Comparison of ENCODE assay signal across 8 mouse cellular contexts in genomic region chr5:122157827-122158381, GRCm38 (mm10). TPM values are rescaled to one million over a fixed set of nuclear protein-coding genes. Genes with fewer than 3 reads are reported as not detected.
A peak's percentile ranks its signal among the peaks of the same experiment; 100 is the strongest.
DNase-seq lines count a peak whose midpoint lies in the region; ATAC-seq and TF ChIP-seq lines count a peak whose summit lies in the region.

Ppp1cc (plus strand) TSS chr5:122158278.

- H3K9me3 ChIP-seq in heart, embryonic 11.5 days (replicated peaks; ENCODE audit: control insufficient read depth, low read length): no peaks in the 10 kb centered on the region
- no peaks in the 10 kb centered on the region for H3K9me3 ChIP-seq in kidney, embryonic 16.5 days (ENCODE audit: low read length)
- H3K9me3 ChIP-seq in liver, embryonic 12.5 days (replicated peaks): no peaks in the 10 kb centered on the region
- H3K9me3 ChIP-seq in stomach, embryonic 15.5 days: no peaks in the 10 kb centered on the region

- H3K4me1 ChIP-seq in bone marrow macrophage, adult 2 months (ENCODE audit: control insufficient read depth, insufficient read depth, low read length): peaks cover 41% of the 10 kb centered on the region
- H3K4me1 ChIP-seq in embryonic fibroblast, embryonic 13.5 days (ENCODE audit: control insufficient read depth, insufficient read depth, low read length): peaks cover 20% of the 10 kb centered on the region
- H3K4me1 ChIP-seq in heart, embryonic 11.5 days (ENCODE audit: control insufficient read depth, insufficient read depth, low read length): peaks cover 41% of the 10 kb centered on the region
- peaks cover 61% of the 10 kb centered on the region for H3K4me1 ChIP-seq in kidney, embryonic 16.5 days (ENCODE audit: insufficient read depth, low read length)
- H3K4me1 ChIP-seq in liver, embryonic 12.5 days: peaks cover 75% of the 10 kb centered on the region
- H3K4me1 ChIP-seq in stomach, embryonic 15.5 days: peaks cover 43% of the 10 kb centered on the region

- TF ChIP-seq CTCF in bone marrow macrophage, adult 2 months (IDR thresholded peaks at IDR 0.05; ENCODE audit: low read depth, low read length): no peak
- no peak for TF ChIP-seq CTCF in embryonic fibroblast, embryonic 13.5 days (IDR thresholded peaks at IDR 0.05; ENCODE audit: borderline replicate concordance, insufficient read depth, low read length)

- ATAC-seq in heart, embryonic 11.5 days (replicated peaks; ENCODE audit: insufficient number of reproducible peaks, low FRiP score, low TSS enrichment): peak; percentile 85
- peak; percentile 93 for ATAC-seq in kidney, embryonic 16.5 days (ENCODE audit: low FRiP score, low TSS enrichment)
- ATAC-seq in liver, embryonic 12.5 days: peak; percentile 91
- ATAC-seq in stomach, embryonic 15.5 days (ENCODE audit: insufficient read depth, low FRiP score, low read depth): peak; percentile 90

- DNase-seq in B cell, adult 2 months: peak; percentile 91 to 93
- peak; percentile 88 to 90 for DNase-seq in natural killer cell, adult 2 months (ENCODE audit: low spot score in 2 of 2)

- under 1% methylated on average over 51 of the region's 54 CpGs for WGBS in heart, embryonic 11.5 days (ENCODE audit: insufficient replicate concordance)
- 1% methylated on average over 49 of the region's 54 CpGs for WGBS in kidney, embryonic 16.5 days
- under 1% methylated on average over 47 of the region's 54 CpGs for WGBS in liver, embryonic 12.5 days (ENCODE audit: insufficient replicate concordance)
- WGBS in stomach, embryonic 15.5 days: under 1% methylated on average over 44 of the region's 54 CpGs

- peak within 1 kb of the TSS; percentile 80 for H3K4me2 ChIP-seq in heart, embryonic 11.5 days
- H3K4me2 ChIP-seq in kidney, embryonic 16.5 days (replicated peaks; ENCODE audit: low read depth, low read length): peak within 1 kb of the TSS; percentile 61
- peak within 1 kb of the TSS; percentile 82 for H3K4me2 ChIP-seq in liver, embryonic 12.5 days
- H3K4me2 ChIP-seq in stomach, embryonic 15.5 days: peak within 1 kb of the TSS; percentile 77

- peak within 1 kb of the TSS; percentile 97 for H3K9ac ChIP-seq in heart, embryonic 11.5 days (ENCODE audit: low read depth, low read length)
- peak within 1 kb of the TSS; percentile 91 for H3K9ac ChIP-seq in kidney, embryonic 16.5 days (replicated peaks; ENCODE audit: low read length)
- peak within 1 kb of the TSS; percentile 91 for H3K9ac ChIP-seq in liver, embryonic 12.5 days
- peak within 1 kb of the TSS; percentile 87 for H3K9ac ChIP-seq in stomach, embryonic 15.5 days

- H3K27me3 ChIP-seq in heart, embryonic 11.5 days (ENCODE audit: control insufficient read depth, insufficient read depth, low read length): no peaks in the 10 kb centered on the region
- no peaks in the 10 kb centered on the region for H3K27me3 ChIP-seq in kidney, embryonic 16.5 days (ENCODE audit: insufficient read depth, low read length)
- no peaks in the 10 kb centered on the region for H3K27me3 ChIP-seq in liver, embryonic 12.5 days (replicated peaks)
- no peaks in the 10 kb centered on the region for H3K27me3 ChIP-seq in stomach, embryonic 15.5 days (replicated peaks)

- H3K36me3 ChIP-seq in heart, embryonic 11.5 days (ENCODE audit: control insufficient read depth, insufficient read depth, low read length): peaks cover 2% of the 10 kb centered on the region; the same call in 1 of the 2 replicates
- peaks cover 6% of the 10 kb centered on the region for H3K36me3 ChIP-seq in kidney, embryonic 16.5 days (ENCODE audit: insufficient read depth, low read length)
- H3K36me3 ChIP-seq in liver, embryonic 12.5 days: peaks cover 35% of the 10 kb centered on the region
- 0 out of 2 replicates have a peak, but pooled peaks cover 3% of the 10 kb centered on the region for H3K36me3 ChIP-seq in stomach, embryonic 15.5 days

- H3K27ac ChIP-seq in bone marrow macrophage, adult 2 months (ENCODE audit: insufficient read depth, low read depth, low read length): peak within 1 kb of the TSS; percentile 74
- H3K27ac ChIP-seq in embryonic fibroblast, embryonic 13.5 days (ENCODE audit: insufficient read depth, low read length): peak within 1 kb of the TSS; percentile 9
- peak within 1 kb of the TSS; percentile 80 for H3K27ac ChIP-seq in heart, embryonic 11.5 days (ENCODE audit: low read depth, low read length)
- peak within 1 kb of the TSS; percentile 87 for H3K27ac ChIP-seq in kidney, embryonic 16.5 days (ENCODE audit: low read length)
- peak within 1 kb of the TSS; percentile 87 for H3K27ac ChIP-seq in liver, embryonic 12.5 days
- peak within 1 kb of the TSS; percentile 90 for H3K27ac ChIP-seq in stomach, embryonic 15.5 days

- no peak for TF ChIP-seq POLR2A in bone marrow macrophage, adult 2 months (IDR thresholded peaks at IDR 0.05; ENCODE audit: borderline replicate concordance, low read depth, low read length)
- peak; percentile 74 for TF ChIP-seq POLR2A in embryonic fibroblast, embryonic 13.5 days (IDR thresholded peaks at IDR 0.05; ENCODE audit: low read depth, low read length)

- H3K4me3 ChIP-seq in bone marrow macrophage, adult 2 months (ENCODE audit: insufficient read depth, low read length): peak within 1 kb of the TSS; percentile 99
- H3K4me3 ChIP-seq in embryonic fibroblast, embryonic 13.5 days (ENCODE audit: insufficient read depth, low read length): peak within 1 kb of the TSS; percentile 97
- peak within 1 kb of the TSS; percentile 73 for H3K4me3 ChIP-seq in heart, embryonic 11.5 days (ENCODE audit: low read depth, low read length)
- H3K4me3 ChIP-seq in kidney, embryonic 16.5 days (ENCODE audit: low read length): peak within 1 kb of the TSS; percentile 78
- H3K4me3 ChIP-seq in liver, embryonic 12.5 days: peak within 1 kb of the TSS; percentile 89
- peak within 1 kb of the TSS; percentile 68 for H3K4me3 ChIP-seq in stomach, embryonic 15.5 days (replicated peaks)

RNA-seq across cellular contexts. Expression of gene Ppp1cc, which starts in this region (rescaled TPM):
- 308 and 336 TPM in 2 replicates for polyA plus RNA-seq in bone marrow macrophage, adult 2 months (2012; ENCODE audit: insufficient read depth, insufficient read length, missing spikeins)
- polyA plus RNA-seq in embryonic fibroblast, embryonic 13.5 days (2011; ENCODE audit: insufficient read length, low read depth, missing spikeins): 231 and 241 TPM in 2 replicates
- polyA plus RNA-seq in heart, embryonic 11.5 days (2014; fragmentation: Nextera tagmentation; extraction: Ambion mirVana): 216 and 225 TPM in 2 replicates
- polyA plus RNA-seq in kidney, embryonic 16.5 days (2015; fragmentation: Nextera tagmentation; extraction: Ambion mirVana): 269 and 277 TPM in 2 replicates
- polyA plus RNA-seq in liver, embryonic 12.5 days (2016; fragmentation: Nextera tagmentation; extraction: Ambion mirVana): 228 and 229 TPM in 2 replicates
- polyA plus RNA-seq in stomach, embryonic 15.5 days (2015; fragmentation: Nextera tagmentation; extraction: Ambion mirVana): 224 and 229 TPM in 2 replicates

Comparison
In these comparisons a context has a peak if more than half of its experiments do, and no peak if none do; other contexts are left out.
1. Peak in every context shown above with its lines: DNase-seq, ATAC-seq, H3K4me3 ChIP-seq and H3K27ac ChIP-seq.
2. H3K27ac ChIP-seq: peak in every context shown above with its lines; median percentile 90 in stomach, embryonic 15.5 days; 87 in kidney, embryonic 16.5 days; 87 in liver, embryonic 12.5 days; 80 in heart, embryonic 11.5 days; 74 in bone marrow macrophage, adult 2 months; 9 in embryonic fibroblast, embryonic 13.5 days.